Mouse (Mus musculus): Measurements from ENCODE around the gene Hist1h2ab.

The Hist1h2ab gene

GRCm38 (mm10) chr13:23792520-23792919, 41.6 kb downstream of the Hist1h2ab start:
- no peak for DNase-seq (ENCODE audit: low spot score)

DNA sequence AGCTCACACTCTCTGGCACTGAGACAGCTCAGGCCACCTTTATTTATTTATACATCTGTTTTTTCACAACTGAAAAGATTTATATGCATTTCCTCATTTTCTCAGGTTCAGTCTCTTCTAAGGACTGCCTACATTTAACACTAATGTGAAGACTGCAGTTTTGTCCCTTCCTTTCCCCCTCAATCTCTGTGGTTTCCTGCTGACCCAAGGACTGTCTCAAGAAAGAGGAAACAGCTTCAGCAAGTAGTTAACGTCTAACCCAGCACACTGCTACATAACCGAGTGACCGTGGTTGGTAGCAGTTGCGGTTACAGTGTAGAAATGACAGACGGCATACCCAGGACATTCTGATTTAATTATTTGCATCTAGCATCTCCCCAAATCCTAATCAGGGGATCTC, 48.5 kb downstream of the Hist1h2ab start:
- DNase-seq (ENCODE audit: low spot score), result no peak
